Mouse (Mus musculus): ENCODE data around the gene Bud13. TPM values are rescaled to one million over a fixed set of nuclear protein-coding genes. Genes with fewer than 3 reads are reported as not detected.
A peak's percentile ranks its signal among the peaks of the same experiment; 100 is the strongest.
"Not testable (repeated sequence)": the region's sequence is repeated elsewhere in the genome, so short reads cannot be mapped to it uniquely, and the experiment has no call there.

Gene Bud13
- polyA plus RNA-seq, 1 experiment = 7.1 TPM

DNA sequence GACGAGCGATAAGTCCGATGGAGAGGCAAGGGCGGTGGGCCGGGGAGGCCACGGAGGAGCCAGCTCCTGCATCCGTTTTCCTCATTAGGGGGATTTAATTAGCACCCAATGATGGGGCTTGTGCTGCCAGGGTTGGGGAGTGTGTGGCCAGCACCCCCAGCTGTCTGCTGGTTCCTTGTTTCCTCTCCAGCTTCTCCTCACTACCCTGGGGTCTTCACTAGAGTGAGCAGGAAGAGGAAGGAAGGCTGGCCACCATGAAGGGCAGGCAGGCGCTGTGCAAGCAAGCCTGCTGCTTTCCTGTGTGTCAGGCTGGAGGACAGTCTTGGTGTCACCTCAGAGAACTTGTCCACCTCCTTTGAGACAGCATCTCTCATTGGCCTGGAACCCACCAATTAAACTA is 34.1 kb downstream of the Bud13 start:
- Histone ChIP-seq H3K27me3 (replicated peaks; ENCODE audit: control insufficient read depth, insufficient read depth, low read length) (no peaks in the 10 kb centered on the region), H3K4me3 (ENCODE audit: insufficient read depth, low read depth, low read length) (no peak overlapping the region), H3K4me1 (ENCODE audit: control insufficient read depth, insufficient read depth, low read length) (no peaks in the 10 kb centered on the region), H3K36me3 (ENCODE audit: control insufficient read depth, insufficient read depth, low read length) (no peaks in the 10 kb centered on the region), H3K27ac (ENCODE audit: insufficient read depth, low read depth, low read length) (no peak overlapping the region)
- WGBS = 54% methylated on average over 8 of the region's 8 CpGs
- TF ChIP-seq CTCF (conservative IDR thresholded peaks at IDR 0.05; ENCODE audit: insufficient read depth, insufficient read length, low read depth, low read length) = no peak
- TF ChIP-seq POLR2A (IDR thresholded peaks at IDR 0.05; ENCODE audit: low read depth, low read length) = no peak
- DNase-seq = no peak

DNA sequence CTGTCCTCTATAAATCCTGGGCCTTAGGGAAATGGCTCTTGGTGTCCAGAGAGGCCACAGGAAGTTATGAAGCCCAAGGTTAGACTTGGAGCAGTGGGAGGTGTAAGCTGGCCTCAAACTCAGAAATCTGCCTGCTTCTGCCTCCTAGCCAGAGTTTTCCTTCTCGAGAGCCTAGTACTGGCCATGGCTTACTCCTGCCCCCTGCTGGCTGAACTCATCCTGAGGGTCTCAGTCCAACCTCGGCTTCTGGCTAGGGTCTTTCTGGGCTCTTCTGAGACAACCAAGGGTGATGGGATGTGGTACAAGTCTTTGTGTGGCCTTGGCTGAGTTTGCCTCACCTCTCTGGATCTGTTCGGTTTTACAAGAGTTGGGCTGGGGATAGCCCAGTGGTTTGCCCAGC is 35.1 kb downstream of the Bud13 start:
- Histone ChIP-seq H3K27me3 (replicated peaks; ENCODE audit: control insufficient read depth, insufficient read depth, low read length) (no peaks in the 10 kb centered on the region), H3K4me1 (ENCODE audit: control insufficient read depth, insufficient read depth, low read length) (no peaks in the 10 kb centered on the region), H3K4me3 (ENCODE audit: insufficient read depth, low read depth, low read length) (no peak overlapping the region), H3K36me3 (ENCODE audit: control insufficient read depth, insufficient read depth, low read length) (no peaks in the 10 kb centered on the region), H3K27ac (ENCODE audit: insufficient read depth, low read depth, low read length) (no peak overlapping the region)
- WGBS = 90% methylated on average over 3 of the region's 3 CpGs
- TF ChIP-seq CTCF (conservative IDR thresholded peaks at IDR 0.05; ENCODE audit: insufficient read depth, insufficient read length, low read depth, low read length) (no peak), POLR2A (IDR thresholded peaks at IDR 0.05; ENCODE audit: low read depth, low read length) (no peak)
- no peak for DNase-seq

DNA sequence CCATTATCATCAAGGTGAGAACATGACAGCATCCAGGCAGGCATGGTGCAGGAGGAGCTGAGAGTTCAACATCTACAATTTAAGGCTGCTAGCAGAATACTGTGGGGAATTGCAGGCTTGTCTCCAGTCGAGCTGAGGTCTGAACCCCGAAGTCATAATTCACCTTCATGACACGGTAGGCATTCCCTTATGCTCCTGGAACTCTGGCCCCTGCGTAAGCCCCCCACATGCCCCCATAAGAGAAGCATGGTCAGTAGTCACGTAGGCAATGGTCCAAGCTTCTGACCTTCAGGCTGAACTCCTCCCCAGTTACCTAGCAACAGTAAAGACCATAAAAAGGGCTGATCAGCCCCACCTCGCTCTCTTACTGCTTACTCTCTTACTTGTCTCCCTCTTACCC is 37.1 kb downstream of the Bud13 start, which contains the start of gene 4931429L15Rik:
TSS of gene 4931429L15Rik (minus strand) at position 101 of the 400 bp plus-strand sequence.
- WGBS = 74% methylated on average over 6 of the region's 6 CpGs
- H3K4me3 ChIP-seq (ENCODE audit: insufficient read depth, low read depth, low read length); H3K27ac ChIP-seq (ENCODE audit: insufficient read depth, low read depth, low read length); H3K36me3 ChIP-seq (ENCODE audit: control insufficient read depth, insufficient read depth, low read length); H3K4me1 ChIP-seq (ENCODE audit: control insufficient read depth, insufficient read depth, low read length); DNase-seq; H3K27me3 ChIP-seq (replicated peaks; ENCODE audit: control insufficient read depth, insufficient read depth, low read length): not testable (repeated sequence)

DNA sequence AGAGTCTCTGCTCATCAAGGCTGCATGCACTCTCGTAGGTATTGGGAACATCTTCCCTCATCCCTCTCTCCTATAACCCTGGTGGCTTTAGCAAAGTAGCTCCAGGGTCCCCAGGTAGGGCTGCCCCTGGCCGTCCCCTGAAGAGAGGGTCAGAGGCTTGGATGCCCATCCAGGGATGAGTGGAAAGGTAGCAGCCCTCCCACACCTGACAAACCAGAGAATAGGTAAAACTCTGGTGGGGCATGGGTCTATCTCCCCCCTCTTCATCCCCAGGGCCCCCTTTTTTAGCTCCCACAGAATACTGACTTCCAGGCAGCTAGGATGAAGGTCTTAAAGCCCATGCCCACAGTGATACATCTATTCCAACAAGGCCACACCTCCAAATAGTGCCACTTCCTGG is 37.7 kb downstream of the Bud13 start:
- 96% methylated on average over 2 of the region's 2 CpGs for WGBS
- H3K4me3 ChIP-seq (ENCODE audit: insufficient read depth, low read depth, low read length) = no peak overlapping the region
- no peak for DNase-seq
- H3K27me3 ChIP-seq (replicated peaks; ENCODE audit: control insufficient read depth, insufficient read depth, low read length) = no peaks in the 10 kb centered on the region
- no peak for TF ChIP-seq POLR2A (IDR thresholded peaks at IDR 0.05; ENCODE audit: low read depth, low read length)
- no peak for TF ChIP-seq CTCF (conservative IDR thresholded peaks at IDR 0.05; ENCODE audit: insufficient read depth, insufficient read length, low read depth, low read length)
- H3K27ac ChIP-seq (ENCODE audit: insufficient read depth, low read depth, low read length) = no peak overlapping the region
- no peaks in the 10 kb centered on the region for H3K36me3 ChIP-seq (ENCODE audit: control insufficient read depth, insufficient read depth, low read length)
- no peaks in the 10 kb centered on the region for H3K4me1 ChIP-seq (ENCODE audit: control insufficient read depth, insufficient read depth, low read length)

DNA sequence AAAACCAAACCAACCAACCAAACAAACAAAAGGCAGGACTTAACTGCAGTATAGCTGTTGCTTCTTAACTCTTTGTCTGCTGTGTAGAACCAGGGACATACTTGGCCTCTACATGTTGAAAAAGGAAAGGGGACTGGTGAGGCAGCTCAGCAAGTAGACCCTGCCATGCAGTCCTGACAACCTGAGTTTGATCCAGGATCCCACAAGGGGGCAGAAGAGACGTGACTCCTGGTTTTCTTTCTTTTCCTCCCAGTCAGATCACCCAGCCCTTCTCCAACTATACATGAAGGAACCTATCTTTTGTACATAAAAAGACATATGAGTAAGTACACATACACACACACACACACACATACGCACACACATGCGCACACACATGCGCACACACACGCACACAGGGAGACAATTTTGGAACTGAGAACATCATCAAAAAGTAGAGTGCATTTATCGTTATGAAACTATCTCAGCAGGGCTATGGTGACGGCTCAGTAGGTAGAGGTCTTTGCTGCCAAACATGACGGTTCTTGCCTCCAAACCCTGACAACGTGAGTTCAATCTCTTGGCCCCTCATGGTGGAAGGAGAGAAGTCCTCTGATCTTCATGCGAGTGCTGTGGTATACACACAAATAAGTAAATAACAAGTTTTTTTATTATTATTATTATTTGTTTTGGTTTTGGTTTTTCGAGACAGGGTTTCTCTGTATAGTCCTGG is 44.0 kb downstream of the Bud13 start:
- WGBS = 94% methylated on average over 11 of the region's 11 CpGs
- Histone ChIP-seq H3K4me3 (ENCODE audit: insufficient read depth, low read depth, low read length) (no peak overlapping the region), H3K27ac (ENCODE audit: insufficient read depth, low read depth, low read length) (no peak overlapping the region), H3K36me3 (ENCODE audit: control insufficient read depth, insufficient read depth, low read length) (no peaks in the 10 kb centered on the region), H3K4me1 (ENCODE audit: control insufficient read depth, insufficient read depth, low read length) (no peaks in the 10 kb centered on the region), H3K27me3 (replicated peaks; ENCODE audit: control insufficient read depth, insufficient read depth, low read length) (no peaks in the 10 kb centered on the region)
- no peak for DNase-seq
- TF ChIP-seq CTCF (conservative IDR thresholded peaks at IDR 0.05; ENCODE audit: insufficient read depth, insufficient read length, low read depth, low read length) = no peak
- TF ChIP-seq POLR2A (IDR thresholded peaks at IDR 0.05; ENCODE audit: low read depth, low read length) = no peak

DNA sequence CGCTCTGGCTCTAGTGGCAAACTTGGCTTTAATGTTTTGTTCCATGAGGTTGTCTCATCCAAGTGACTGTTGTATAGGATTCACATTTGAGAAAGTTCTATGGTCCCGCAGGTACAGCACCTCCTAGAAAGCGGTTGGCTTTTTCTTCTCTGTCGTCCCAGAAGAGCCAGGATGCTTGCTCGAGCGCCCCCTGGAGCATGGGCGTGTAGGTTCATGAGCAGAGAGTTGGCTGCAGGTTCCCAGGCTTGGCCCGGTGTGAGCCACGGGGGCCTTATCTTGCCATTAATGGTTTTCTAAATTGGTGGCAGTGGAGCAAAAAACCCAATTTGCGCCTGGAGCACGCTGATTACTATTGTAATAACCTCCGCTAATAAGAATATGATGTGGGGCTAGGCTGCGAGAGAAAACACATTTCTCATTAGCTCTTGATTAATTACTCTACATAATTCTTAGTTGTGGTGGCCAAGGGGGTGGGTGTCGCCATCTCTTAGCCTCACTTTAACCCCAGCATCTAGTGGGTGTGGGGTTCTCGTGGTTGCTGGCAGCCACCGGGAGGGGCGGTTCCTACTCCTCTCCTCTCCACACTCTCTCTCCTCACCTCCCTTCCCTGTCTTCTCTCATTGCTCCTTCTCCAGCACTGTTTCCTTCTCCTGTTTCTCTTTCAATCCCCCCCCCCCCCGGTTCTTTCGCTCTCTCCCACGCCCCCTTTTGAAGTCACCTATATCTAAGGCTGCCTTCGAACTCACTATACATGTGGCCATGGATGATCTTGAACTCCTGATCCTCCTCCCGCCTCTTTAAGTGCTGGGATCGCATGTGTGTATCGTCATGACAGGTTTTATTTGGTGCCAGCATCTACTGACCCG is 45.1 kb downstream of the Bud13 start:
- Histone ChIP-seq H3K4me3 (ENCODE audit: insufficient read depth, low read depth, low read length) (no peak overlapping the region), H3K27me3 (replicated peaks; ENCODE audit: control insufficient read depth, insufficient read depth, low read length) (no peaks in the 10 kb centered on the region), H3K36me3 (ENCODE audit: control insufficient read depth, insufficient read depth, low read length) (no peaks in the 10 kb centered on the region), H3K4me1 (ENCODE audit: control insufficient read depth, insufficient read depth, low read length) (no peaks in the 10 kb centered on the region), H3K27ac (ENCODE audit: insufficient read depth, low read depth, low read length) (no peak overlapping the region)
- 78% methylated on average over 25 of the region's 25 CpGs for WGBS
- no peak for TF ChIP-seq POLR2A (IDR thresholded peaks at IDR 0.05; ENCODE audit: low read depth, low read length)
- no peak for TF ChIP-seq CTCF (conservative IDR thresholded peaks at IDR 0.05; ENCODE audit: insufficient read depth, insufficient read length, low read depth, low read length)
- no peak for DNase-seq

DNA sequence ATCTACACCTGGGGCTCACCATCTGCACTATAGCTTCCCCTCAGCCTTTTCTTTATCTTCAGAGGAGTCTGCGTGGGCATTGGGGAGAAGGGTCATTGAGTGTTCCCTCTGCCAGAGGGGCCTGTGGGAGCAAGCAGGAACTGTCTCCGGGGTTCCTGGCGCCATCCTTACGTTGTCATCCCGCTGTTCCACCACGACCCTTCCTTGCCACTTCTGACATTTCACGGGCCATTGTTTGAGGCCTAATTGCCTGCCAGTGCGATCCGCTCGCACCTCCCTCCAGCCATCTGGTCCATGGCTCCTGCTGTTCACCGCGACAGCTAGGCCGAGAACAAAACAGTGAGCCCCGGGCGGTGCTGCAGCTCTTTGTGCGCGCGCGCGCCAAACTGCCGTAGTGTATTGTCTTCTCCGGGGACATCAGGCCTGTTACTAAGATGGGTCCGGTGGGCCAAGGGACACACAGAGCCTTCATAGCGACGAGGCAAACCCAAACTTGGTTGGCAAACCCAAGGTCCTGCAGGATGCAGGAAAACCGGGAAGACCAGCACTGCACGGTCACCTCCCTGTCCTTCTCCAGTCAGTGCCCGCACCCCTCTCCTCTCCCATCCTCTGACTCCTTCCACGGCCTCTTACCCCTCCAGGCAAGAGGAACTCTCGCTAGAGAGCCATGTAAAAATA is 45.9 kb downstream of the Bud13 start:
- Histone ChIP-seq H3K4me1 (ENCODE audit: control insufficient read depth, insufficient read depth, low read length) (no peaks in the 10 kb centered on the region), H3K27ac (ENCODE audit: insufficient read depth, low read depth, low read length) (no peak overlapping the region), H3K36me3 (ENCODE audit: control insufficient read depth, insufficient read depth, low read length) (no peaks in the 10 kb centered on the region), H3K4me3 (ENCODE audit: insufficient read depth, low read depth, low read length) (peak overlapping the region; percentile 45), H3K27me3 (replicated peaks; ENCODE audit: control insufficient read depth, insufficient read depth, low read length) (no peaks in the 10 kb centered on the region)
- peak; percentile 7 for DNase-seq
- no peak for TF ChIP-seq POLR2A (IDR thresholded peaks at IDR 0.05; ENCODE audit: low read depth, low read length)
- no peak for TF ChIP-seq CTCF (conservative IDR thresholded peaks at IDR 0.05; ENCODE audit: insufficient read depth, insufficient read length, low read depth, low read length)
- whole genome bisulfite sequencing = 15% methylated on average over 30 of the region's 30 CpGs

Measured in kidney, adult 2 months (tissue).